Mouse (Mus musculus): Measurements from ENCODE around the gene Lalba.
"Not testable (repeated sequence)": the region's sequence is repeated elsewhere in the genome, so short reads cannot be mapped to it uniquely, and the experiment has no call there.

The Lalba gene

DNA sequence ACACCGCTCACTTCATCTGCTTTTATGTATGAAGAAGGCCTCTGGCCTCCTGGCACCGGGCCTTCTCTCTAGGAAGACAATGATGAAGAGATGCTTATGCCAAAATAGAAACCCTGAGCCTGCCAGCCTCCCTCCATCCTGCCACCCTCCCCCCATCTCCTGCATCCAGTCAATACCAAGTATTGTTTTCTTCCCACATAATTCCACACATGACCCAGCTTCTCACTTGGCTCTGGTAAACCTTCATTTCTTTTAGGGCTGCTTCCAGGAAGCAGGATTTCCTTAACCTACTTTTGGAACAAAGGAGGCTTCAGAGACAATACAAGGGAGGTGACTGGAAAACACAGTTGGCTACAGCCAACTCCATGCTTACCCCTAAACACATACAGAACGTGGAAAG lies at the start of gene Lalba:
Gene Lalba (minus strand): TSS at position 21 of the 400 bp plus-strand sequence.
- DNase-seq = no peak

DNA sequence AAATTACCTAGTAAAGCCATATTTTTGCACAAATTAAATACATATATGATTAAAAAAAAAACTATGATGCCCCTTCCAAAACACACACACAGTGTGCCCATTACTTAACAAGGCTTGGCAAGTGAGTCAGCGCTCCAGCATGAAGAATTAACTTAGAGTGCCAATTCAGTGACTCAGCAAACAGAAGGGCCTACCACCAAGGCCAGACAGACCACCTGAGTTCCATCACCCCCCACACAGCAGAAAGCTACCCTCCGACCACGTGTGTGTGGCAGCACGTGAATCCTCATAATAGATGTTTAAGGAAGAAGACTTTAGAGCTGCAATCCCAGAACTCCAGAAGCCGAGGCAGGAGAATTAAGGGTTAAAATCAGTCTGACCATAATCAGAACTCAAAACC lies 49.8 kb upstream of the Lalba start:
- DNase-seq = no peak

DNA sequence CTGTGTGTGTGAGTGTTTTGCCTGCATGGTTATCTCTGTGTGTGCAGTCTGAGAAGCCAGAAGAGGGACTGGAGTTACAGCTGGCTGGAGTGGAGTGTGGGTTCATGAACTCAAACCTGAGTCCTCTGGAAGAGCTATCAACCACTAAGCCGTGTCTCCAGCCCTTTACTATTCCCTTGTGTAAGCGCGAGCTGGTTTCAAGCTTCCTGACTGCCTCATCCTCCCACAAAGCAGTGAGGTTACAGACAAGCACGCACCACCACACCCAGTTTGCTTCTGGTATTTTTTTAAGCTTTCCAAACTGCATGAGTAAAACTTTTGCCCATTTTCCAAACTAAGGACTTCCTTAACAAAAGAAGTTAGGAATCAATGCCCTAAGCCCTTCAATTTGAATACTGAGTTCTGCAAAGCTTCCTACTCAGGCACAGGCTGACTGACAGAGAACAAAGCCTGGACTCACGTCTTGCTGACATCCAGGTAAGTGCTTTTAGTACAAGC lies 45.6 kb upstream of the Lalba start:
- DNase-seq = no peak

DNA sequence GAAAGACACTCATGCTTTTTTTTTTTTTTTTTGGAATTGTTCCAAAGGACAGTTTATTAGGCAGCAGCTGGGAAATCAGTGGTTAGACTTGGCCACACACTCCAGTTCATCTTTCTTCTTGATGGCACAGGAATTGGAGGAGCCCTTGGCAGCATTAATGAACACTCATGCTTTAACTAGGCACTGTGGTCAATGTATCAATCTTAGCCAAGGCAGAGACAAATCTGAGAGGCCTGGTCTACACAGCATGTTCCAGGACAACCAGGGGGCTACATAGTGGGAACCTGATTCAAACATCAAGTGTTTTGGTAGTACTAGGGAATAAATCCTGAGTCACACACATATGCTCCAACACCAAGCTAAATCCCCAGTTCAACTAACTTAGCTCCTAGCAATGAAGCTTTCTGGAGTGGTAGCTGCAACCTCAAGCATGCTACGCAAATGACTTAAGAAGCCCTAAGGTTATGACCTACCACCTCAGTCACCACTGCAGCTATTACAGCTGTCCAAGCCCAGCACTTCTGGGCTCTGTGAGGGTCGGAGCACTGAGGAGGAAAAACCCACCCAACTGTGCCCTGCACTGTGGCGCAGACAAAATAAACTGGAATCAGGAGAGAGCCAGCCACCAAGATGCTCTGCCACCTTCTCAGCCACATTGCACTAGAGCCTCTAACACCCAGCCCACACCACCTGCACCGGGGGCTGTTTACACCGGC lies 44.7 kb upstream of the Lalba start:
- DNase-seq = no peak

DNA sequence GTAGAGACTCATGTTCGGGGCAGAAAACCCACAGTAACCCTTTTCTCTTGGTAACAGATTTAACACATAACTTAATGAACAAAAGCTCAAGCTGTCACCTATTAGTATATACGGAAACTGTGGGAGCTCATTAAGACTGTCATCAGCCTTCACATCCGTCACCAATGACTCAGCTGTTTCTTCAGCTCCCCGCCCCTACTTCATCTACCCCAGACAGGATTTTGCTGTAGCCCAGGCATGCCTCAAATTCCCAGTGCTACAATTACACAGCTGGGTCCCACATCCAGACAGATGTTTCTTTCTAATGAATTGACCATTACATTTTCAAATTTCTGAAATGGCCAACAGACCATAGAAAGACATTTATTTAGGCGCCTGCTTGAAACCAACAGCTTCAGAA lies 43.5 kb upstream of the Lalba start:
- no peak for DNase-seq

DNA sequence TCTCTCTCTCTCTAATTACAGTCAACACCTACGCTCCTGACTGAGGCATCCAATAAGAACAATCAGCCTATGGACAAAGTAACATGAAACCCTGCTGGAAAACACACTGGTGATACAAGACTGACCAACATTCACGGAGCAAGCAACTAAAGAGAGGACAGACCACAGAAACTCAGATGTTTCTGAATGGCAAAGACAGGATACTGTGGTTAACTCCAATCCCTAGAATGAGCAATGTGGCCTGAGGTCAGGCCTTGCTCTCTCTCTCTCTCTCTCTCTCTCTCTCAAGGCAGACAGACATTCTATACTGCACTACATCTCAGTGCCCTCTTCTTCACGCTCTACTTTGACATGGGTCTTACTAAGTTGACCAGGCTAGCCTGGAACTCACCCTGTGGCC lies 38.7 kb upstream of the Lalba start:
- no peak for DNase-seq

DNA sequence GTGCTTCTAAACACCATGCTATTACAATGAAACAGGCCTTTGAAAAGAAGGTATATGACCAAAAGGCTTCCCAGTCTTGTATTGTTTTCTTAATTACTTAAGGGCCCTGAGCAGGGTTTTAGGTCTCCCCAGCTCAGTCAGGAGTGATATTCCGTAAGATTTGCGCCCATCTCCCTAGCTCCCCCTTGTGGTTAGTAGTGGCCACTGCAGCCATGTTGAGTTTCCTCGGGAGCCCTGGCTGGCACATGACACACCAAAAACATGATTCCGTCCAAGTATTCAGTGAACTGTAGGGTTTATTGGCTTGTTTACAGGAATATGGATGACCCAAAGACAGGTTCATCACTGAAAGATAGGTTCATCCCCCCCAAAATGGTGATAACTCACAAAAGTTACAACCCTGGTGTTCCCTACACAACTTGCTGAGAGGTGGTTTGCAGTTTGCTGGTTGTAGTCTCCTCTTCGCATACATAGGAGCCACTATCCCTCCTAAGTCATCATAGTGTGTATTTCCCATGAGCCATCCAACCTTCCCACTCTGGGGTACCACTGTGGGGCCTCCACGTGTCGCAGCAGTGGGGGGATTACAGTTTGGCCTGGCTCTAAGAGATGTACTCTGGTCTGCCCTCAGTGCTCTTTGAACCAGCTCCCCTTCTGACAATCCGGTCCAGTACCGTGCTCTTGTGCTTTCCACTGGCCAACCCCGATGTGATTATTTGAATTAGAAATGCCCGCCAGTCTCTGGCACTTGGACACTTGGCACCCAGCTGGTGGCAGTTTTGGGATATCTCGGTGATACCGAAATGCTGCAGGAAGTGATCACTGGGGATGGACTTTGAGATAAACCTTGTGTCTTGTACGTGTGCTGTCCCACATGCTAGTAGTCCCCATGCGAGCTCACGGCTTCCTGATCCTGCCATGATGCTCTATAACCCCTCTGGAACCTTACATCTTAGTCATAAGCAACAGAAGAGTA lies 35.1 kb upstream of the Lalba start:
- peak; percentile 61 for DNase-seq

DNA sequence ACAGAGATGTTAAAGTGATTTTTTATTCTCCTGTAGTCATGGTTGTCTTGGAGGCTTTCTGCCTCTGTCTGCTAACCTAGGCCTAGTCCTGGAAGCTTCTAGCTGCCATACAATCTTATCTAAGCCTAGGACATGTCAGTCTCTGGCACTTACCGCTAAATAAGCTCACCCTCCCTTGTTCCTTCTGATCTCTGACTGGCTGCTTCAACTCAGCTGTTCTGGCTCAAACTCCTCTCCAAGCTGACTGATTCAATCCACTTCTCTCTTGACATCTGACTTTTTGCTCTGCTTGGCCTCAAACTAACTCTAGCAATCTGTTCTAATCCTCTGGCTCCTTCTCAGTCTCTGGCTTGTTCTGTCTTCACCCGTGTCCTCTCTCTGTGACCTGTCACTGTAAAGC lies 32.3 kb upstream of the Lalba start:
- not testable (repeated sequence) for DNase-seq

DNA sequence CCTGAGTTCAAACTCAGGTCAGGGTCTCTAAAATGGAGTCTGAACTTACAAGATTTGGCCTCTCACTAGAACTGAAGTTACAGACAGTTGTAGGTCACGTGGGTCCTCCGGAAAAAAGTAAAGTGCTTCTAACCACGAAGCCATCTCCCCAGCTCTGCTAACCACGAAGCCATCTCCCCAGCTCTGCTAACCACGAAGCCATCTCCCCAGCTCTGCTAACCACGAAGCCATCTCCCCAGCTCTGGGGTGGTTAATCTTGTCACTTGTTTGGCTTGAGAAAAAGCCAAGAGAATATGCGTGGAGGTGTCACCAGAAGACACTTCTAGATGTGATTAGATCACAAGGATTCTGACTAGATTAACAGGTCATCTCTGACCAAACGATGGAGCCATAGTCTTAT lies 31.6 kb upstream of the Lalba start:
- no peak for DNase-seq

DNA sequence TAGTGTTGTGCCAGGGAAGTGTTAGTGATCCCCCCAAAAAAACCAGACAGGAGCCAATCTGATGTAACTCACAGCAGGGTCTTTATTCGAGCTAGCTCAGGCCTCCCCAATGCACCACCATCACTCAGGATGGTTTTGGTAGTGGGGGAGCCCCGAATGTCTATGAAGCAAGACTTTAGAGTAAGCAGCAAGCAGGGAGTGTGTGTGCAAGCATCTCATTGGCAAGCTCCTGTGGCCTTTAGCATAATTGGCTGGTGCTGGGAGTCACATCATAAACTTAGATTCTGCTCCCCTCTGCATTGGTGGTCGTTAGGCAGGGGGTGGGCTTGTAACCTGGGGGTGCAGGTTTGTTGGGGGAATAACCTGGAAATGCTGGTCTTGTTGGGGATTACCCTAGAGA lies 31.2 kb upstream of the Lalba start:
- DNase-seq = not testable (repeated sequence)

DNA sequence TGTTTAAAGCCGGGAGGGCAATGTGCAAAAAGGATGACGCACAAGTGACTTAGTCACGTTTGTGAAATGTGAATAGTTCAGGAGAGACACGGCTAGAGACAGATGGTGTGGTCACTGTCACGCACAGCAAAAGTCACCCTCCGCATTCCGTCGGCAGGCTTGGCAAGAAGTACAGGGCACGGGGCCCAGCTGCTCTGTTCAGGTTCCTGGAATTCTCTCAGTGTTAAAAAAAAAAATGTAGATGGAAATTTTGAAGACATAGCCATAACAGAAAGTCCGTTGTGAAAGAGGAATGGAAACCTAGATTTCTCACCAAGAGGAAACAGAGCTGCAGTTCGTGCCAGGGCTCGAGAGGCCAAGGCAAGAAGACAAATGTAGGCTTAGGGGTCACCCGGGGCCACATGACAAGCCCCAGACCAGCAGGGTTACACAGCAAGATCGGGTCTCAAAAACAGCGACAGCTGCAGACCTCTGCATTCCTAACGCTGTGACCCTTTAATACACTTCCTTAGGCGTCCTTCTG lies 30.3 kb upstream of the Lalba start:
- peak; percentile 47 for DNase-seq

DNA sequence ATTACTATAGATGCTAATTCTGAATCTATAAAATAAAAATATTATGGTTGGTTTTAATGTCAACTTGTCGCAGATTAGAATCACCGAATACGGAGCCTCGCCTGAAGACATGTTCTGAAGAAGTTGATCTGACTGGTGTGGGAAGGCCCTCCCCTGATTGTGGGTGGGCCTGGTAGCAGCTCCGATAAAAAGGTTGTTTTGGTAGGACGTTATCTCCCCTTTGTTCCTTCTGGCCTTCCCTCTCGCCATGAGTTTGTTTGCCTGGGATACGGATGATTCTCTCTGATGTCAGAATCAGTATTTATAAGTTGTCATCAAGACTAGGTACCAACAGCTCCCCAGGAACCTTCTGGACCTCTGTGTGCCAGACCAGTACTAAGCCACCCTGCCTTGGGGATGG lies 29.7 kb upstream of the Lalba start:
- no peak for DNase-seq

DNA sequence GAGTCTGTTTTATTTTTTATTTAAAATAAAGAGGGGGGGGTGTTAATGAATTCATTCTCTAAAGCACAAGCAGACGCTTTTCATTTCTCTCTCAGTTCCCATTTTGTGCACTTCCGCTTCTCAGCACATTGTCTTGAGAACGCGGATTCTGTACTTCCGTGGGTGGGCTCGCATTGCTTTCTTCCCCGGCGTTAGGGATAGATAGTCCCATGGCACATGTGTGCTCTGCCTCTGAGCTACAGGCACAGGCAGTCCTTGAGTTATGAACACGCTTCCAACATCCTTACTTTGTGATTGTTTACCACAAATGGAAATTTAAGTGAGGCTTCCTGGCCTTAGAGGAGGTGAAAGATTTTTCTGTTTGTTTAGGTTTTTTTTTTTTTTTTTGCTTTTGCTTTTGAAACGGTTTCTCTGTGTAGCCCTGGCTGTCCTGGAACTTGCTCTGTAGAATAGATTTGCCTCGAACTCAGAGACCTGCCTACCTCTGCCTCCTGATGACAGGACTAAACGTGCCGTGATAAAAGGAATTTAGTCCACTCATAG lies 28.9 kb upstream of the Lalba start:
- DNase-seq = no peak

DNA sequence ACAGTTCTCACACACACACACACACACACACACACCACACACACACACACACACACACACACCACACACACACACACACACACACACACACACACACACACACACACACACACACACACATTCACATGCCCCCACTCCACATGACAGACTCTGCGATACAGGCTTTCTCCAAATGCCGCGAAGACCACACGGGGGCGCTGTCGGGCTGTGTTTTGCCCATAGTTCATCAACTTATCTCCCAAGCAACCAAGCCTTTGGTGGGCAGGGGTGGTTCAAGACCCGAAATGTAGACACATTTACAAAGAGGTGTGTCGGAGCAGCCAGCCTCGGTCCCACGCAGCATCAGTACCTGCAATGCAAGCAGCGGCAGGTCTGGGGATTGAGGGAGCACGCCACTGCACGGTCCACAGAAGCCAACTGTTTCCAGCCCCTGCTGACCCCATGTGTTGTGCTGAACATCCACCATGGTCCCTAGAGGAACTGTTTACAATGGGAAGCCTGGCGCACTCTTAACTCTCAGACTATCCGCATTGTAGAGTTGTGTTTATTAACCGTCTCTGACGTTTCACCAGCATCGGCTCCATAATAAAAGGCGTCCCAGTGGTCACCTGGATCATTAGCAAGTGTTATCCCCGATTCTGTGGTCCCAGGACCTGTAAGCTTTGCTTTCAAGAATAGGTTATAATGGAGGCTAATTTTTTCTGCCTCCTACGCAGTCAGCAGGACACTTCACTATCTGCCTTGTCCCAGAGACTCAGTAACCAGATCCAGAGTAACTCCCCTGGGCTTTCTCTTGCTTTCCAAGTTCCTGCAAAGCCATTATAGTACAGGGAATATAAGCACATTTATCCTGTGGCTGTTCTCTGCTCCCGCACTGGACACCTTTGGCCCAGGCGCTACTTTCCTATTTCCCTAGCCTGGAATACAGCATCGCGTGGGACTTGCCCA lies 28.2 kb upstream of the Lalba start:
- peak; percentile 79 for DNase-seq

DNA sequence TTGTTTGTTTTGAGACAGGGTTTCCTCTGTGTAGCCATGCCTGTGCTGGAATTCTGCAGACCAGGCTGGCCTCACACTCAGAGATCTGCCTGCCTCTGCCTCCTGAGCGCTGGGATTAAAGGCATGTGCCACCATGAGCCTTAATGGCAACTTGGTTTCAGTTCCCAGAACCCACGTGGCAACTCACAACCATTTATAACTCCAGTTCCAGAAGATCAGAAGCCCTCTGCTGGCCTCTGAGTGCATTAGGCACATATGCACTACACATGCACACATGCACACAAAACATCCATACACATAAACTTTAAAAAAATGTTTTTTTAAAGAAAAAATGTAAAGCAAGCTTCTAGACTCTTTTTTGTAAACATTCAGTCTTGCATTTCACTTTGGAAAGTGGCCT lies 26.9 kb upstream of the Lalba start:
- DNase-seq = no peak

DNA sequence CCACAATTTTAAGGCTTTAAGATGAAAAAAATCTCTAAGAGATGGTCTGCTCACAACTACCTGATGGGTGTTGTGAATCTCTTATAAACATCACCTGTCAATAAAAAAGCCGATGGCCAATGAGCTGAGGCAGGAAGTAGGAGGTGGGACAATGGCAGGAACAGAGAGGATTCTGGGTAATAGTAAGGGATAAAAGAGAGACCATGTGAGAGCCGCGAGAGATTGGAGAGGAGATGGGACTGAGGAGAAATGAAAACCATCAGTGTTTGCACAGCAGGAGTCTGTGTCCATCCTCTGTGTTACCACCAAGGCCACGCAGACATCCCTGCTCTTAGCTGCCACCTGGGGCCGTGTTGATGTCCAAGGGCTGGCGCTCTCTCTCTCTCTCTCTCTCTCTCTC lies 24.8 kb upstream of the Lalba start:
- DNase-seq = no peak

DNA sequence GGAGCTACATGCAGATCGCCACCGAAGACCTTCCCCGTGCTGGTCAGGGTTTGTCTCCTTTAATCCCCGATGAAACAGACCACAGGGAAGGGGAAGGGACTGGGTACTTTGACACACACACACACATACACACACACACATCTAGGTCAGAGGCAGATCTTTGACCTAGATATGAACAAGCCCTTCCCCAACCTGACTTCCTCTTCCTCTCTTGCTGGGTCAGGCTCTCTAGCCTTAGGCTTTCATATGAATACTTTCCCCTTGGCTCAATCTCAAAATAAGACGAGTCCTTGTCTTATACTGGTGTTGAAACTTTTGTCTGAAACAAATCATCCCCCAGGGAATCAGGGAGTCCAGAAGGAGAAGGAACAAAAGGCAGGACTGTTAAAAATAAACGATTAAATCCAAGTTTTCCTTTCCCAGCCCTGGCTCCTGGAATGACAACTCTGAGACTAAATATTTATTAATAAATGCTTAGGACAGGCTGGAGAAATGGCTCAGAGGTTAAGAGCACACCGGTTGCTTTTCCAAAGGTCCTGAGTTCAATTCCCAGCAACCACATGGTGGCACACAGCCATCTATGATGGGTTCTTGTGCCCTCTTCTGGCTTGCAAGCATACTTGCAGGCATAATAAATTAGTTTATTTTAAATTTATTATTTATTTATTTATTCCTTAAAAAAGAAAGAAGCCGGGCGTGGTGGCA lies 23.9 kb upstream of the Lalba start:
- no peak for DNase-seq

DNA sequence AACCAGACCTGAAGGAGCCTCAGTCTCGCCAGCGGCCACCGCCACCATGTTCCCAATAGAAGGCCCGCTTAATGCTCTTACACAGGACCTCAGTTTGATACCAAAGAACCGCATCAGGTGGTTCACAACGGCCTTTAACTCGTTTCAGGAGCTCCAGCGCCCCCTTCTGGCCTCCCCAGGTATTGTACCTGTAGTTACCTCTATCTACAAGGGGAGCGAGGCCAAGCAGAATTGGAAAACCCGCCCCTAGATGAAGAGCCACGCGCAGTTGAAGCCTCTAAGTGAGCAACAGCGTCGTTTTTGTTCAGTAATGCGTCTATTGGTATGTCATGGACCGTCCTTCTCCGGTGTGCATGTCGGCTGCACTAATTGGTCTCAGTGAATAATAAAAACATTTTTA lies 22.0 kb upstream of the Lalba start:
- peak; percentile 70 for DNase-seq

DNA sequence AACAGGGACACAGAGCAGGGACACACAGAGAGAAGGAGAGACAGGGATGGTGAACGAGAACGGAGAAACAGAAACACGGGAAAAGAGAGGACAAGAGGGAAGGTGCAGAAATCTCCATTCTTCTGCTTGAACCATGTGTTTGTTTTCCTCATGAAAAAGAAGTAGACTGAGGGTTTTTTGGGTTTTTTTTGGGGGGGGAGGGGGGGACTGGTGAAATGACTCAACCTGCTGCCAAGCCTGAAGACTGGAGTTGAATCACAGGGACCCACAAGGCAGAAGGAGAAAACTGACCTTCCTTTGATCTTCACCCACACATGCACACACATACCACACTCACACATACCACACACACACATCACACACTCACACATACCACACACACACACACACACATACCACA lies 20.8 kb upstream of the Lalba start:
- no peak for DNase-seq

DNA sequence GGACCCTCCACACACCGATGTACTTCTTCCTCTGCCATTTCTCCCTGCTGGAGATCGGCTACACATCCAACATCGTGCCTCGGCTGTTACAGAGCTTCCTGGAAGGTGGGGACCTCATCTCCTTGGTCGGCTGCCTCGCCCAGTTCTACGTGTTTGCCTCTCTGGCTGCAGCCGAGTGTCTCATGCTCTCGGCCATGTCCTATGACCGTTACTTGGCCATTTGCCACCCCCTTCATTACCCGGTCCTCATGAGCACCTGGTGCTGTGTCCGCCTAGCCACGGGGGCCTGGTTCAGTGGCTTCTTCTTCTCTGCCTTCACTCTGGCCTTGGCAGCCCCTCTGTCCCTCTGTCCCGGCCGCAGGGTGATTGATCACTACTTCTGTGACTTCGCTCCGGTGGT lies 15.1 kb upstream of the Lalba start:
- no peak for DNase-seq

DNA sequence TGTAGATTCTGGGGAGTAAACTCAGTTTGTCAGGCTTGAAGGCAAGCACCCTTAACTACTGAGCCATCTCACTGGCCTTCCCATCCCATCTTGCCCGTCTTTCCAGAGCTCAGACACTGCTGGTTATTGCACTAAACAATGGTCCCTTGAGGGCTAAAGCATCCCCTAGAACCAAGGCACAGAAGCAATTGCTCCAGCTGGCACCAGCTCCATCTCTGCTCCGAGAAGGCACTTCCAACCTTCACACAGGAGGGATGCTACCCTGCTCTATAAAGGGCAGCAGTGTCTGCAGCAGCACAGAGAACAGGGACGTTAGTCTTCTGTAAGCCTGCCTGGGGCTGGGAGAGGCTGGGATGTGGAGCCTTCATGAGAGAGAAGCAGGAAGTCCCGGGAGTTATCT lies 9.6 kb upstream of the Lalba start, which contains the start of gene Olfr279:
Gene Olfr279 (plus strand): TSS at position 301 of the 400 bp plus-strand sequence.
- DNase-seq = no peak

DNA sequence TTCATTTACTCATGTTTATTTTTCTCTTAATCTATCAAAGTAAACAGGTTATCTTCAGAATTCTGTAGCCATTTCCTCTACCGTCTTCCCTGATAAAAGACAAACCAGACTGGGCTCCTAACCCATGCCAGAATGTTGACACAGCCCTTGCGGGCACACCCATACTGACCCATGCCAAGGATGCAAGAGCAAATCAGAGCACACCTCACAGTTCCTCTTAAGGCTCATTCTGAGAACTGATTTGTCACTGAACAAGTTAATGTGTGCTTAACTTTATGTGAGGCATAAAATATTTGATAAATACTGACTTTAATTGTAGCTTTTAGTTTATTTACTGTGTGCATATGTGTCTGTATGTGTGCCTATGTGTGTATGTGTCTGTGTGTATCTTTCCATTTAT lies 8.8 kb upstream of the Lalba start:
- no peak for DNase-seq

All from kidney, adult 18-20 months (tissue).